In the genomic region with DNA sequence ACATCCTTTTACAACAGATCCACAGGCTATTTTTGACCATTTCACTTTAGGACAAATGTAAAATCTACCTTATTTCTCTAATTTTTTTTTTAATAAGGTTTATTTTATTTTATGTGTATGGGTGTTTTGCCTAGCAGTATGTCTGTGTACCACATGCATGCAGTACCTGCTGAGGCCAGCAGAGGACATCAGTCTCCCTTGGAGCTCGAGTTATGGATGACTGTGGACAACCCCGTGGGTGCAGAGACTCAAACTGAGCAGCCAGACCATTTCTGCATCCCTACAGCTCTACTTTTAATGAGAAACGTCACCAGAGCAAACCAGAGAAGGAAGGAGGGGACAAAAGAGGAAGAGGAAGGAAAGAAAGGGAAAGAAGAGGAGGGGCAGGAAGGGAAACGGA, we compare ENCODE assay signal across 8 mouse cellular contexts.
DNase-seq lines count a peak whose midpoint lies in the region; ATAC-seq and TF ChIP-seq lines count a peak whose summit lies in the region.

No protein-coding gene starts in this region.

- H3K36me3 ChIP-seq in midbrain, postnatal 0 days (ENCODE audit: insufficient read depth, low read length): no peaks in the 10 kb centered on the region
- no peaks in the 10 kb centered on the region for H3K36me3 ChIP-seq in midbrain, embryonic 15.5 days (replicated peaks)
- H3K36me3 ChIP-seq in kidney, postnatal 0 days (ENCODE audit: insufficient read depth, low read length): no peaks in the 10 kb centered on the region

- no peaks in the 10 kb centered on the region for H3K4me1 ChIP-seq in midbrain, postnatal 0 days (ENCODE audit: insufficient read depth, low read length)
- H3K4me1 ChIP-seq in midbrain, embryonic 15.5 days: no peaks in the 10 kb centered on the region
- H3K4me1 ChIP-seq in kidney, postnatal 0 days (replicated peaks; ENCODE audit: insufficient read depth, low read length): no peaks in the 10 kb centered on the region

- H3K4me3 ChIP-seq in midbrain, postnatal 0 days (ENCODE audit: low read depth, low read length): no peak overlapping the region
- no peak overlapping the region for H3K4me3 ChIP-seq in midbrain, embryonic 15.5 days
- H3K4me3 ChIP-seq in kidney, postnatal 0 days (replicated peaks; ENCODE audit: low read depth, low read length): no peak overlapping the region

- H3K27ac ChIP-seq in midbrain, postnatal 0 days (ENCODE audit: low read depth, low read length): no peak overlapping the region
- H3K27ac ChIP-seq in midbrain, embryonic 15.5 days: no peak overlapping the region
- peak overlapping the region; percentile 20; the same call in 1 of the 2 replicates for H3K27ac ChIP-seq in kidney, postnatal 0 days

- WGBS in midbrain, postnatal 0 days: 75% methylated on average over 4 of the region's 4 CpGs
- 71% methylated on average over 4 of the region's 4 CpGs for WGBS in midbrain, embryonic 15.5 days
- WGBS in kidney, postnatal 0 days: 56% methylated on average over 4 of the region's 4 CpGs

- peak; percentile 45 for TF ChIP-seq CTCF in midbrain, postnatal 0 days (IDR thresholded peaks at IDR 0.05)
- peak; percentile 60; the same call in 1 of the 2 replicates for TF ChIP-seq CTCF in kidney, postnatal 0 days (IDR thresholded peaks at IDR 0.05; ENCODE audit: low read depth)

- no peak overlapping the region for H3K4me2 ChIP-seq in midbrain, postnatal 0 days (ENCODE audit: low read depth, low read length, poor library complexity, severe bottlenecking)
- H3K4me2 ChIP-seq in midbrain, embryonic 15.5 days: no peak overlapping the region
- no peak overlapping the region for H3K4me2 ChIP-seq in kidney, postnatal 0 days (ENCODE audit: low read length)

- no peaks in the 10 kb centered on the region for H3K27me3 ChIP-seq in midbrain, postnatal 0 days (ENCODE audit: insufficient read depth, low read length)
- no peaks in the 10 kb centered on the region for H3K27me3 ChIP-seq in midbrain, embryonic 15.5 days (replicated peaks)
- no peaks in the 10 kb centered on the region for H3K27me3 ChIP-seq in kidney, postnatal 0 days (ENCODE audit: insufficient read depth, low read length)

- H3K9ac ChIP-seq in midbrain, postnatal 0 days (replicated peaks; ENCODE audit: low read length, poor library complexity, severe bottlenecking): no peak overlapping the region
- H3K9ac ChIP-seq in midbrain, embryonic 15.5 days: no peak overlapping the region
- no peak overlapping the region for H3K9ac ChIP-seq in kidney, postnatal 0 days (ENCODE audit: low read depth, low read length)

- peak; percentile 28 to 44 for DNase-seq in adrenal gland, postnatal 36 days
- DNase-seq in adrenal gland, adult 2 months: no peak
- no peak for DNase-seq in midbrain, postnatal 0 days (ENCODE audit: low spot score)
- DNase-seq in kidney, postnatal 0 days (ENCODE audit: low spot score): no peak
- peak; percentile 14 to 47 for DNase-seq in thymus, postnatal 10 days (ENCODE audit: low spot score in 2 of 2)
- DNase-seq in Muller cell, postnatal 12 days (ENCODE audit: inconsistent ontology term): no peak
- no peak for DNase-seq in ovary, postnatal 36 days (ENCODE audit: low spot score)

- no peak for ATAC-seq in midbrain, postnatal 0 days (ENCODE audit: low FRiP score)
- no peak for ATAC-seq in midbrain, embryonic 15.5 days (replicated peaks)
- ATAC-seq in kidney, postnatal 0 days (replicated peaks; ENCODE audit: low FRiP score, low read depth): no peak

- no peaks in the 10 kb centered on the region for H3K9me3 ChIP-seq in midbrain, postnatal 0 days (ENCODE audit: low read length)
- H3K9me3 ChIP-seq in midbrain, embryonic 15.5 days: no peaks in the 10 kb centered on the region
- H3K9me3 ChIP-seq in kidney, postnatal 0 days (replicated peaks; ENCODE audit: low read length): 0 out of 2 replicates have a peak, but pooled peaks cover 6% of the 10 kb centered on the region

Comparison
In these comparisons a context has a peak if more than half of its experiments do, and no peak if none do; other contexts are left out.
1. DNase-seq: peak in adrenal gland, postnatal 36 days (2 of 2) and thymus, postnatal 10 days (2 of 2); none in adrenal gland, adult 2 months (single experiment), midbrain, postnatal 0 days (single experiment), kidney, postnatal 0 days (single experiment), Muller cell, postnatal 12 days (single experiment) and ovary, postnatal 36 days (single experiment).